Mouse (Mus musculus): ENCODE measurements at regions not wholly inside any gene's neighbourhood (a gene's known extent, or its start where the extent isn't known, plus 50 kb on each side); places are given as distances from the start of the nearest gene placed in this dataset.

GRCm38 (mm10) chr7:133328717-133329116 lies 204.6 kb upstream of the Ctbp2 start:
- Histone ChIP-seq H3K27me3 (no peaks in the 10 kb centered on the region), H3K4me2 (no peak overlapping the region), H3K4me3 (no peak overlapping the region), H3K27ac (no peak overlapping the region), H3K36me3 (no peaks in the 10 kb centered on the region), H3K9ac (no peak overlapping the region), H3K4me1 (replicated peaks) (no peaks in the 10 kb centered on the region), H3K9me3 (no peaks in the 10 kb centered on the region)
- 71% methylated on average over 3 of the region's 3 CpGs for WGBS
- no peak for ATAC-seq (ENCODE audit: low FRiP score)

- no peak overlapping the region for H3K4me3 ChIP-seq
- H3K27ac ChIP-seq = no peak overlapping the region
- H3K27me3 ChIP-seq = no peaks in the 10 kb centered on the region
- 89% methylated on average over 7 of the region's 7 CpGs for WGBS
- H3K4me1 ChIP-seq (replicated peaks) = no peaks in the 10 kb centered on the region
- no peaks in the 10 kb centered on the region for H3K9me3 ChIP-seq
- H3K9ac ChIP-seq = no peak overlapping the region
- H3K36me3 ChIP-seq = no peaks in the 10 kb centered on the region
- ATAC-seq (ENCODE audit: low FRiP score) = no peak
- no peak overlapping the region for H3K4me2 ChIP-seq
Observed at GRCm38 (mm10) chr7:133325548-133326190, 201.5 kb upstream of the Ctbp2 start.

- no peak overlapping the region for H3K27ac ChIP-seq
- no peak overlapping the region for H3K4me2 ChIP-seq
- no peaks in the 10 kb centered on the region for H3K27me3 ChIP-seq
- no peaks in the 10 kb centered on the region for H3K9me3 ChIP-seq
- H3K9ac ChIP-seq = no peak overlapping the region
- no peak overlapping the region for H3K4me3 ChIP-seq
- H3K4me1 ChIP-seq (replicated peaks) = no peaks in the 10 kb centered on the region
- ATAC-seq (ENCODE audit: low FRiP score) = no peak
- H3K36me3 ChIP-seq = no peaks in the 10 kb centered on the region
- WGBS = 84% methylated on average over 3 of the region's 3 CpGs
Observed at GRCm38 (mm10) chr7:133323955-133324354, 199.8 kb upstream of the Ctbp2 start.

GRCm38 (mm10) chr7:133317511-133317910 lies 193.4 kb upstream of the Ctbp2 start:
- ATAC-seq (ENCODE audit: low FRiP score) = no peak
- H3K27ac ChIP-seq = no peak overlapping the region
- H3K36me3 ChIP-seq = no peaks in the 10 kb centered on the region
- H3K4me3 ChIP-seq = no peak overlapping the region
- H3K9me3 ChIP-seq = no peaks in the 10 kb centered on the region
- H3K9ac ChIP-seq = no peak overlapping the region
- no peak overlapping the region for H3K4me2 ChIP-seq
- H3K4me1 ChIP-seq (replicated peaks) = peaks cover 12% of the 10 kb centered on the region
- H3K27me3 ChIP-seq = no peaks in the 10 kb centered on the region

DNA sequence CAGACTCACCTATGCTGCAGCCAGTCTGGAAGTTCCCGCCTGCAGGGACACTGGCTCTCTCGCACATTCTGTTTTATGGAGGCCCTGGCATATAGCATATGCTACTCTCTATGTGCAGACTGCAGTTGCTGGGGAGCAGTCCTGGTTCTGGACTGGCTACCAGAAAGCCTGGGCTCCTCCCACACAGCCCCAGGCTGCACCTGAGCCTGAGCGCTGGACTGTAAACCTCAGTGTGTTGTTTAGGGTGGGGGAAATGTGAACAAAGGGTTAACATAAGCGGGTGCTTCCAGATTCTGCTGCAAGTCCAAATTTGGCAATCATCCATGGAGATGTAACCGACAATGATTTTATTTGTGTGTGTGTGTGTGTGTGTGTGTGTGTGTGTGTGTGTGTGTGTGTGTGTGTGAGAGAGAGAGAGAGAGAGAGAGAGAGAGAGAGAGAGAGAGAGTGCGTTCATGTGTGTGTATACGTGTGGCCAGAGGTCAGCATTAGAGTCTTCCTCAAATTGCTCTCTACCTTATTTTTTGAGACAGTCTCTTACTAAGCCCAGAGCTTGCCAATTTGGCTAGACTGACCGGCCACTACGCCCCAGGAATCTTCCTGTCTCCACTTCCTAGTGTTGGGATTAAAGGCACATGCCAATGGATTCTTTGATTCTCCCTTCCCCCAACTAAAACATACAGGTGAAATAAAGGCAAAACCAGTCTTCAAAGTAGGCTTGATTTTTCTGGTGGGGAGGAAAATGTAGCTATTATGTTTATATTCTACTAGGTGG lies 192.7 kb upstream of the Ctbp2 start:
- Histone ChIP-seq H3K4me3 (no peak overlapping the region), H3K27ac (no peak overlapping the region), H3K36me3 (no peaks in the 10 kb centered on the region), H3K9ac (no peak overlapping the region), H3K27me3 (no peaks in the 10 kb centered on the region), H3K9me3 (no peaks in the 10 kb centered on the region), H3K4me2 (no peak overlapping the region), H3K4me1 (replicated peaks) (peaks cover 14% of the 10 kb centered on the region)
- ATAC-seq (ENCODE audit: low FRiP score) = no peak
- WGBS = 70% methylated on average over 9 of the region's 9 CpGs

DNA sequence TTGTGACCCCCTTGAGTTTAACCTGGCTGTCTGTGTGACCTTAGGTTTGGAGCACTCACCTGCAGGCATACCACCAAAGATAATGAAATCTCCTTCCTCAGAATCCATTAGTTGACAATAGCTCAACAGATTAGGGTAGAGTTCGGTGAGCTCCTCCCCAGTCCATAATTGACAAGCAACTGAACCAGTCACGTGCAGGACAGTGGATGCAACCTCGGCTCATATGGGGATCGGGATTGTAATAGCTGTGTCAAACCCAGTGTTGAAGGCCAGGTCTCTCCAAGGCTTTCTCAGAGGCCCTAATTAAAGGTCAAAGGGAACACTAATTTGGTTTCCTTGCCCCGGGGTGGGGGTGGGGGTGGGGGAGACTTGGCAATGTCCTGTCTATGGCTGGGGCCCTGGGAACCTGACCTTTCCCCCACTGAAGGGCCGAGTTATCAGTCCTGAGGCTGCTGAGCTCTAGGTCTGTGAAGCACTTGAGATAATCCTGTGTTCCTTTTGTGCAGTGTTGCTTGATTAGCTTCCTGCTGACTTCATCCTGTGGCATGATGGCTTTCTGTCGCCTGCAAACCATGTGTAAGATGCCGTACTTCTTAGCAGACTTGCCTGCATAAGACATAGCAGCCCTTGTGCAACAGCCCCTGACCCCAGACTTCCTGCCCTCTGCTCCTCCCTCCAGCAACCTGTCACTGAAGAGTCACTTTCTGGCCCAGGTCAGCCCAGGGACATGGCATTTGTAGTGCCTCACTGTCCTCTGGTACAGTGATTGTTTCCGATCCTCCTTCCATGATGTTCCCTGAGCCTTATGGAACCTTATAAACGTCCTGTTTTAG lies 191.3 kb upstream of the Ctbp2 start:
- Histone ChIP-seq H3K36me3 (no peaks in the 10 kb centered on the region), H3K9me3 (no peaks in the 10 kb centered on the region), H3K4me2 (no peak overlapping the region), H3K27me3 (no peaks in the 10 kb centered on the region), H3K4me3 (no peak overlapping the region), H3K9ac (no peak overlapping the region), H3K27ac (no peak overlapping the region), H3K4me1 (replicated peaks) (peaks cover 17% of the 10 kb centered on the region)
- ATAC-seq (ENCODE audit: low FRiP score) = no peak
- 58% methylated on average over 10 of the region's 10 CpGs for WGBS

DNA sequence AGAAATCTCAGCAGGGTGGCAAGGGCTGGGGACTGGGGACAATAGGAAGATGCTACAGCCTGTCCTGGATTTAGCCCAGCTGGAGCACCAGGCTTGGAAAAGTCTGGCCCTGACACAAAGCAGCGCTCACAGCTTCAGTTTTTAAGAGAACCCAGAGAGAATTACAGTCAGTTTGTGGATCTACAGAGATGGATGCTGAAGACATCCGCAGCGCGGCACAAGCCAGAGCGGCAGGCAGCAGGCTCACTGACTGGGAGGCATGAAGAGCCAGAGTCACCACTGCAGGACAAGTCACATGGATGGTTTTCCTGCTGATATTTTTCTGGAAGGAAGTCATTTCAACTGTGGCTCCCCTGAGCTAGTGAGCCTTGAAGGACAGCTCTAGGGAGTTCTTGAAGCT lies 189.0 kb upstream of the Ctbp2 start:
- H3K4me1 ChIP-seq (replicated peaks) = peaks cover 17% of the 10 kb centered on the region
- no peak overlapping the region for H3K9ac ChIP-seq
- ATAC-seq (ENCODE audit: low FRiP score) = no peak
- H3K4me2 ChIP-seq = no peak overlapping the region
- no peaks in the 10 kb centered on the region for H3K9me3 ChIP-seq
- WGBS = 19% methylated on average over 5 of the region's 5 CpGs
- H3K36me3 ChIP-seq = no peaks in the 10 kb centered on the region
- no peaks in the 10 kb centered on the region for H3K27me3 ChIP-seq
- peak overlapping the region; percentile 64 for H3K27ac ChIP-seq
- H3K4me3 ChIP-seq = no peak overlapping the region

DNA sequence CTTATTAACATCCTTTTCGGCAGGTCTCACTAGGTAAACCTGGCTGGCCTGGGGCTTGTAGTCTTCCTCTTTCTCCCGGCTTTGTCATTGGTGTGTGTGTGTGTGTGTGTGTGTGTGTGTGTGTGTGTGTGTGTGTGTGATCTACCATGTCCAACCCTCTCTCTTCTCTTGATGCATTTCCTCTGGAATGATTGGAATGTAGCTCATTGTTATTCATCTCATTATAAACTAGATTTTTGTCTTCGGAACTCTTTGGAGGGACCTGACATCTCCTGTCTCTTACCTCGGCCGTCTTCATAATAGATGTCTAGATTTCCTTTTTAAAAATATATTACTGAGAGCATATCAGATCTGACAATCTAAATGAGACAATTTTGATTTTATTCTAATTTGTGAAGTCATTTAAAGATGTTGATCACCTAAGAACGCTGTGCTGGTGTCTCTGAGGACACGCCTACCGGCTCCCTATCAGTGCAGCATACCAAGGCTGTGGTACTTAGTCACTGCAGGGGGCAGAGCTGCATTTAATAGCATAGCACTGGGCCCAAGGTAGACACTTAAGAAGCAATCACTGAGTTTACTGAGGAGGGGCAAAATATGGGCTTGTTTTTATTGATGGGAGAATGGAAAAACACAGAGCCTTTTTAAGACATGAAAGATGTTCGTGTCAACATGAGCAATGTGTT lies 187.1 kb upstream of the Ctbp2 start:
- H3K4me1 ChIP-seq (replicated peaks) = peaks cover 12% of the 10 kb centered on the region
- no peak overlapping the region for H3K4me3 ChIP-seq
- H3K4me2 ChIP-seq = no peak overlapping the region
- no peaks in the 10 kb centered on the region for H3K9me3 ChIP-seq
- ATAC-seq (ENCODE audit: low FRiP score) = no peak
- WGBS = 35% methylated on average over 9 of the region's 9 CpGs
- H3K36me3 ChIP-seq = no peaks in the 10 kb centered on the region
- H3K27ac ChIP-seq = peak overlapping the region; percentile 58; the same call in 1 of the 2 replicates
- no peak overlapping the region for H3K9ac ChIP-seq
- H3K27me3 ChIP-seq = no peaks in the 10 kb centered on the region

GRCm38 (mm10) chr7:133304461-133304860 lies 180.3 kb upstream of the Ctbp2 start:
- no peak overlapping the region for H3K27ac ChIP-seq
- no peaks in the 10 kb centered on the region for H3K9me3 ChIP-seq
- H3K36me3 ChIP-seq = no peaks in the 10 kb centered on the region
- H3K9ac ChIP-seq = no peak overlapping the region
- H3K4me3 ChIP-seq = no peak overlapping the region
- 0 out of 2 replicates have a peak, but pooled peaks cover 4% of the 10 kb centered on the region for H3K27me3 ChIP-seq
- no peaks in the 10 kb centered on the region for H3K4me1 ChIP-seq (replicated peaks)
- 78% methylated on average over 5 of the region's 5 CpGs for WGBS
- H3K4me2 ChIP-seq = no peak overlapping the region
- no peak for ATAC-seq (ENCODE audit: low FRiP score)

GRCm38 (mm10) chr7:133290471-133290870 lies 166.3 kb upstream of the Ctbp2 start:
- 86% methylated on average over 3 of the region's 3 CpGs for WGBS
- H3K27me3 ChIP-seq = no peaks in the 10 kb centered on the region
- H3K27ac ChIP-seq = no peak overlapping the region
- no peak overlapping the region for H3K9ac ChIP-seq
- no peak for ATAC-seq (ENCODE audit: low FRiP score)
- H3K9me3 ChIP-seq = no peaks in the 10 kb centered on the region
- H3K4me2 ChIP-seq = no peak overlapping the region
- H3K4me3 ChIP-seq = no peak overlapping the region
- H3K4me1 ChIP-seq (replicated peaks) = 0 out of 2 replicates have a peak, but pooled peaks cover 9% of the 10 kb centered on the region
- no peaks in the 10 kb centered on the region for H3K36me3 ChIP-seq

DNA sequence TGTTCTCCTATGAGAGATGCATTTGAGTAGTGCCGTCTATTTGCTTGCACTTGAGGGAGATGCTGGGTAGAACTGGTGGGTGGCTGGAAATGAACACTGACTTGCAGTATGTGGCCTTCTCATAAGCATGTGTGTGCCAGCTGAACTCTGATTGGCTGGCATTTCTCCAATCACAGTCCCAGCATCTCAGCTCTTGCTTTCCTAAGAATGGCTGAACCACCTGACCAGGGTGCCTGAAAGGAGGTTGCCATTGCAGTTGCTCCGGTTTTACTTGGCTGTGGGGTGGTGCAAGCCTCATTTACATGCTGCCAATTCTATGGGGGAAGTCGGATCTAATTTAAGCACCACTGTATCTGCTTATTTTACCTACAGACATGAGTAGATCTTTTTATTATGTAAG lies 164.1 kb upstream of the Ctbp2 start:
- H3K4me3 ChIP-seq = no peak overlapping the region
- H3K9me3 ChIP-seq = no peaks in the 10 kb centered on the region
- no peak overlapping the region for H3K27ac ChIP-seq
- H3K27me3 ChIP-seq = no peaks in the 10 kb centered on the region
- H3K36me3 ChIP-seq = no peaks in the 10 kb centered on the region
- no peak for ATAC-seq (ENCODE audit: low FRiP score)
- WGBS = 60% methylated on average over 3 of the region's 3 CpGs
- H3K4me2 ChIP-seq = no peak overlapping the region
- no peaks in the 10 kb centered on the region for H3K4me1 ChIP-seq (replicated peaks)
- H3K9ac ChIP-seq = no peak overlapping the region

GRCm38 (mm10) chr7:133286836-133287235 lies 162.7 kb upstream of the Ctbp2 start:
- Histone ChIP-seq H3K9ac (no peak overlapping the region), H3K4me3 (no peak overlapping the region), H3K4me1 (replicated peaks) (no peaks in the 10 kb centered on the region), H3K9me3 (no peaks in the 10 kb centered on the region), H3K27me3 (no peaks in the 10 kb centered on the region), H3K4me2 (no peak overlapping the region), H3K27ac (no peak overlapping the region), H3K36me3 (no peaks in the 10 kb centered on the region)
- no peak for ATAC-seq (ENCODE audit: low FRiP score)
- WGBS = 91% methylated on average over 7 of the region's 7 CpGs

Data from hindbrain, embryonic 13.5 days (tissue).